Mouse (Mus musculus): ENCODE measurements around the gene Sec22a.

- no peak for TF ChIP-seq GATA1 (IDR thresholded peaks at IDR 0.05; ENCODE audit: low read length)
- no peak for TF ChIP-seq TAL1 (IDR thresholded peaks at IDR 0.05; ENCODE audit: low read length)
Observed at GRCm38 (mm10) chr16:35271572-35271971, 92.1 kb downstream of the Sec22a start.
